Mouse (Mus musculus) brown adipose tissue, adult 24 weeks (tissue): ENCODE data around the gene Gm11992. TPM values are rescaled to one million over a fixed set of nuclear protein-coding genes. Genes with fewer than 3 reads are reported as not detected.

ENCODE experiments used
- H3K27ac ChIP-seq: fragments of 200-500 bp; replicated peaks from 2 replicates; pipeline ENCODE4 v1.5.1; 2012; ENCODE audit warnings: low read depth, mild to moderate bottlenecking, low read length
- H3K4me1 ChIP-seq: fragments of 200-500 bp; 2 replicates; pipeline ENCODE4 v1.6.1; 2012; ENCODE audit warnings: low read length, mixed read lengths; ENCODE audit not compliant: control insufficient read depth, insufficient read depth, insufficient read length
- H3K4me3 ChIP-seq: fragments of 200-500 bp; 2 replicates; pipeline ENCODE4 v1.5.1; 2012; ENCODE audit warnings: low read depth, mild to moderate bottlenecking, low read length, moderate library complexity; ENCODE audit not compliant: insufficient read depth
- polyA plus RNA-seq: library from polyadenylated mRNA; stranded (reverse); fragments of >200 nt; gene quantifications from 2 replicates; pipeline ENCODE4 v1.2.4, GENCODE M21; 2012; ENCODE audit not compliant: missing spikeins, insufficient read depth, insufficient read length

Gene Gm11992
- polyA plus RNA-seq, 1 experiment = 0.71 TPM

- no peak overlapping the region for H3K4me3 ChIP-seq
- no peak overlapping the region for H3K27ac ChIP-seq
- H3K4me1 ChIP-seq = no peaks in the 10 kb centered on the region
Measured at GRCm38 (mm10) chr11:9051895-9052294, 3.5 kb downstream of the Gm11992 start.

- H3K27ac ChIP-seq = no peak overlapping the region
- no peaks in the 10 kb centered on the region for H3K4me1 ChIP-seq
- H3K4me3 ChIP-seq = no peak overlapping the region
Measured at GRCm38 (mm10) chr11:9056937-9057336, 8.5 kb downstream of the Gm11992 start.

- H3K4me3 ChIP-seq = no peak overlapping the region
- no peak overlapping the region for H3K27ac ChIP-seq
- no peaks in the 10 kb centered on the region for H3K4me1 ChIP-seq
Measured at GRCm38 (mm10) chr11:9057711-9058110, 9.3 kb downstream of the Gm11992 start.

- no peak overlapping the region for H3K4me3 ChIP-seq
- H3K4me1 ChIP-seq = no peaks in the 10 kb centered on the region
- no peak overlapping the region for H3K27ac ChIP-seq
Measured at GRCm38 (mm10) chr11:9060029-9060428, 11.6 kb downstream of the Gm11992 start.

- no peak overlapping the region for H3K27ac ChIP-seq
- H3K4me3 ChIP-seq = no peak overlapping the region
- H3K4me1 ChIP-seq = no peaks in the 10 kb centered on the region
Measured at GRCm38 (mm10) chr11:9060484-9060883, 12.1 kb downstream of the Gm11992 start.

- Histone ChIP-seq H3K4me1 (no peaks in the 10 kb centered on the region), H3K4me3 (no peak overlapping the region), H3K27ac (no peak overlapping the region)
Measured at GRCm38 (mm10) chr11:9076444-9076843, 28.1 kb downstream of the Gm11992 start.

GRCm38 (mm10) chr11:9113189-9113588 lies 64.8 kb downstream of the Gm11992 start:
- Histone ChIP-seq H3K4me3 (no peak overlapping the region), H3K27ac (no peak overlapping the region), H3K4me1 (no peaks in the 10 kb centered on the region)

- H3K4me1 ChIP-seq = peaks cover 2% of the 10 kb centered on the region; the same call in 1 of the 2 replicates
- H3K4me3 ChIP-seq = no peak overlapping the region
- no peak overlapping the region for H3K27ac ChIP-seq
Measured at GRCm38 (mm10) chr11:9115367-9116120, 67.2 kb downstream of the Gm11992 start.

- peak overlapping the region; percentile 23; the same call in 1 of the 2 replicates for H3K4me3 ChIP-seq
- H3K27ac ChIP-seq = no peak overlapping the region
- peaks cover 2% of the 10 kb centered on the region; the same call in 1 of the 2 replicates for H3K4me1 ChIP-seq
Measured at GRCm38 (mm10) chr11:9116121-9116520, 67.7 kb downstream of the Gm11992 start.

GRCm38 (mm10) chr11:9116916-9117315 lies 68.5 kb downstream of the Gm11992 start:
- peaks cover 2% of the 10 kb centered on the region; the same call in 1 of the 2 replicates for H3K4me1 ChIP-seq
- H3K27ac ChIP-seq = no peak overlapping the region
- no peak overlapping the region for H3K4me3 ChIP-seq

- Histone ChIP-seq H3K4me1 (peaks cover 2% of the 10 kb centered on the region; the same call in 1 of the 2 replicates), H3K4me3 (peak overlapping the region; percentile 54), H3K27ac (0 out of 2 replicates have a peak overlapping the region, but pooled peaks have one; percentile 39)
Measured at GRCm38 (mm10) chr11:9117358-9118049, 69.1 kb downstream of the Gm11992 start.

GRCm38 (mm10) chr11:9118050-9118420 lies 69.6 kb downstream of the Gm11992 start, which contains the start of gene Upp1:
Upp1 (plus strand) TSS chr11:9118103.
- H3K4me1 ChIP-seq = peaks cover 2% of the 10 kb centered on the region; the same call in 1 of the 2 replicates
- H3K4me3 ChIP-seq = peak within 1 kb of the TSS; percentile 54
- H3K27ac ChIP-seq = peak within 1 kb of the TSS; percentile 39; the same call in 1 of the 2 replicates

GRCm38 (mm10) chr11:9118421-9119121 lies 70.2 kb downstream of the Gm11992 start:
- Histone ChIP-seq H3K27ac (no peak overlapping the region), H3K4me3 (peak overlapping the region; percentile 54), H3K4me1 (peaks cover 2% of the 10 kb centered on the region; the same call in 1 of the 2 replicates)
